Mouse (Mus musculus) cerebellum, adult 11-12 months (tissue): Measurements from ENCODE around the gene Fasn.

ENCODE experiments used
- DNase-seq: peaks from one replicate; pipeline ENCODE4 v3.0.0; 2022

Gene Fasn

DNA sequence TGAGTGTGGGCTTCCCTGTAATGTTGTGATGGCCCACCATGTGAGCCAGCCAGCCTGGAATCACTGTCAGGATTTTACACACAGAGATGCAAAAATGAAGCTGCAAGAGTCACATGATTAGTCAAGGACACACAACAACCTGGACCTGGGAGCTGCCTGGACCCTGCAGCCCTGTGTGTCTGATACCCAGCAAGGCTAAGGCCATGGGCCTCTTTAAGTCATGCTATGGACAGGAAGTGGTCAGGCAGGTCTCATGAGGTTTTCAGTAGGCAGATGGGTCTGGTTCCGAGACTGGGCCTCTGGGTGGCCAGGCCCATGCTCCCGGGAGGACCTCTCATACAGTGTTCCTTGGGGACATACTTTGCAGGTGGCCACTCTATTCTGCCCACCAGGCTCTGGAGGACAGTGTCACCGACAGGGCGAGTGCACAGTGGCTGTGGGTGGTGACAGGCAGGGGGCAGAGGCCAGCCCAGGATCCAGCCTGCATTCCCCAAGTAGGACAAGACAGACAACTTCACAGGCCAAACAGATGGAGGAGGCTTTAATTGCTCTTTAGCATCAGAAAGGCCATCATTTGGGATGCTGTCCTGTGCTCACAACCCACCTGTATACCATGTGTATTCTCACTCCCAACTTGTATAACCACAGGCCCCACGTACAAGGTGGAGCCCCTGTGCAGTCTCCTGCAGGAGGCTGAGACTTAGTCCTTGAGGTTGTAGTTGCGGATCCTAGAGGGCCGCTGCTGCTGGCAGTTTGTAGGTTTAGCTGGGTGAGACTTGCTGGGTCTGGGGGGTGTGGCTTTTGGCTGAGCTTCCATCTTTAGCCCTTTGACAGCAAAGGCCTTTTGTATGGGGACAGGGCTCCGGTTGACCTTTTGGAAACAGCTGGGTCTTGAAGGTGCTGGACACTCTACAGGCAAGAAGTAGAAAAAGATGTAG is 1.9 kb upstream of the Fasn start:
- DNase-seq: peak; percentile 45

DNA sequence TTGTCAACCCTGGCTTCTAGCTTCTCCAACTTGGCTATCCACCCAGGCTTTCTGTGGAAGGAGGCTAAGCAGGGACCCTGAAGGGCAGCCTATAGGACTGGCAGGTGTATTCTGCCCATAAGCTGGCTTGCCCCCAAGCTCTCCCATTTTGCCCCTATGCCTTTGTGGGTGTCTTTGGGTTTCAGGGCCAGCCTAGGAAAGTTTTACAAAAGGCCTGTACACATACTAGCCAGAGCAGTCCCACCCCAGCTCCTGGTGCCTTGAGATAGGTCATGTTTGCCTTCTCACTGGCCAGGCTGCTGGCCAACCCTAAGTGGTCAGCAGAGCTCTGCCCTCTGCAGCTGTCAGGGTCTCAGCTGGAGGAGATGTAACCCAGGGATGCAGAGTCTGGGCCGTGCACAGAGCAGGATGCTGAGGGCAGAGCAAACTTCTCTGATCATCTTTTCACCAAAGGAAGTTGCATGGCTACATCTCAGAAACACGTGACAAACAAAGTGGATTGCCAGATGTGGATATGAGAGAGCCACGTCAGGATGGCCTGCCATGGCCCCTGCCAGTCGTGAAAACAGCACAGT is 1.0 kb upstream of the Fasn start:
- DNase-seq: peak; percentile 69

DNA sequence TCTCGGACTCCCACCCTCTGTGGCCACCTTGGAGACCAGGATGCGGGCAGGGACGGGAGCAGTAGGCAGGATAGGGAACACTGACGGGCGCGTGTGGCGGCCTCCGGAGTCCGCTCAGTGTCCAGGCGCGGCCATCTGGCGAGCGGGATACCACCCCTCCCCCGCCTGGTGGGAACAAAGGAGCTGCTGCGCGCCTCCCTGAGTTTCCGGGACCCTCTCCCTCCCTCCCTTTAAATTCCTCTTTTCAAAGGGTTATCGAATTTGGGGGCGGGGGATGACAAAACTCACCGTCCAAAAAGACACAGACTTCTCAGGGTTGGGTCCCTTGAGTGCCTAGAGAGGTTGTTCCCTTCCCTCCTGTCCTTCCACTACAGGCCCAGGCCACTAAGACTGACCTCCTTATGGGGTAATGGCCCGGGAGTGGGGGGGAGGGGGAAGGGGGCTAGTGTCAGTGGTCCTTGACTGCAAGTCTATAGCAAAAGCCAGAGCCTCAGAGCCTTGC is 491 bp upstream of the Fasn start:
- no peak for DNase-seq

DNA sequence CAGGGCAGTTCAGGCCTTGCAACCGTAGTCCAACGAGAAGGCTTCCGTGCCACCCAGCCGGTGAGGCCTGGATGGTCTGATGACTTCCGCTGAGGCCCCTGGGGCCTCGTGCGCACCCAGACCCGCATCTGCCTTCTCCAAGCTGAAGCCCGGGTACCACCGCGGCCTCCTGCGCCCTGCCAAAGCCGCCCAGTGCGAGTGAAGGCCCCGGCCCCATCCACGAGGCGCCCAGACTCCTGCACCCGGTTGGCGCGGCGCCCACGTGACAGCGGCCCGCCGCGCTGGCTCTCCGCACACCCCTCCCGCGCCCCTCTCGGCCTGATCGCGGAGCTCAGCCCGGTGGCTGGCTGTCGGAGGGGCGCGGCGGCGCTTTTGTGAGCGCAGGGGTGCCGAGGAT is 798 bp downstream of the Fasn start:
- DNase-seq: no peak

- DNase-seq: no peak
These were observed 1.4 kb downstream of the Fasn start for GRCm38 (mm10) chr11:120822831-120823550.

- DNase-seq: peak; percentile 48
These were observed 2.0 kb downstream of the Fasn start for GRCm38 (mm10) chr11:120822321-120822720.

GRCm38 (mm10) chr11:120821076-120821922 is 3.0 kb downstream of the Fasn start:
- DNase-seq: peak; percentile 54

DNA sequence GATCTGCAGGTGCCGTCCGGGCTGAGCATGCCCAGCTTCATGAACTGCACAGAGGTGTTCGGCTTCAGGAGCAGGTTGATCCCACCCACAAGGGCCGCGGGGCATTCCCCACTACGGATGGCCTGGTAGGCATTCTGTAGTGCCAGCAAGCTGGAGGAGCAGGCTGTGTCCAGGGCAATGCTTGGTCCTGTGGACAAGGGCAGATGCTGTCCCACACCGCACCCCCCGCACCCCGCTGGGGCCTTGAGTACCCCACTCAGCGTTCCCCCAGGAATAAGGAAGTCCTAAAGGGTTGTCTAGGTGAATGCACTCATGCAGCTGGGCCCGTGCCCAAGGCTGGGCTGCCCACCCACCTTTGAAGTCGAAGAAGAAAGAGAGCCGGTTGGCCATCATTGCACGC is 3.8 kb downstream of the Fasn start:
- peak; percentile 61 for DNase-seq

GRCm38 (mm10) chr11:120819556-120819955 is 4.8 kb downstream of the Fasn start:
- peak; percentile 82 for DNase-seq

DNA sequence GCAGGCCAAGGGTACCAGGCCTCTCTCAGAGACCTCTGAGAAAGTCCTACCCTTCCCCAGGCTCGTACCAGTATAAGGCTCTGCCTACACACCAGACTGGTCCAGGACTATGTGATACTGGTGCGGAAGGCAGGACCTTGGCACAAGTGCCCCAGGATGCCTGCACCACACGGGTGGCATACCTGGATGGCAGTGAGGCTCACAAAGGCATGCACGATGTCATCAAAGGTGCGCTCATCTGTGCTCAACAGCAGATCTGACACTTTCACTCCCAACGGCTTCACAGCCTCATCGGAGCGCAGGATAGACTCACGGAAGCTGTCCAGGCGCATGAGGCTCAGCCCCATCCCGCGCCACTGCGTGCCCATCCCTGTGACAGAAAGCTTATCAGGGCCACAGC is 6.1 kb downstream of the Fasn start:
- DNase-seq: peak; percentile 35

DNA sequence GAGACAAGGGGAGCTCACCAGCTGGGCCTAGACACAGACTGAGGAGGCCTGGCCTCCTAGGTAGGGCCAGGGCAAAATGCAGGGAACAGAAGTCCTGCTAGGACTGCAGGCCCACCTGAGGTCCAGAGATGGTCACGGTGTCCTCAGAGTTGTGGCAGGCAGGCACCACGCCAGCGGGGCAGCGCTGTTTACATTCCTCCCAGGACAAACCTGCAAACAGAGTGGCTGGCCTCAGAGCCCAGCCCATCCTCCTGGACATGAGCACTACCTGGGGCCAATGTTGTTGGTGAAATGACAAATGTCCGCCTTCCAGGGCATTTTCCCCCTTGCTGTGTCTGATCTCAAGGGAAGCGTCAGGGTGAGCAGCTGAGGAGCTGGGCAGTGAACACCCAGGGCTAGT is 7.0 kb downstream of the Fasn start:
- DNase-seq: no peak

- peak; percentile 18 for DNase-seq
These were observed 12.3 kb downstream of the Fasn start for GRCm38 (mm10) chr11:120812068-120812467.

- DNase-seq: no peak
These were observed 16.3 kb downstream of the Fasn start for GRCm38 (mm10) chr11:120808010-120808409.

GRCm38 (mm10) chr11:120805375-120806298 is 18.7 kb downstream of the Fasn start:
- no peak for DNase-seq

- no peak for DNase-seq
These were observed 19.6 kb downstream of the Fasn start for GRCm38 (mm10) chr11:120804769-120805168.

DNA sequence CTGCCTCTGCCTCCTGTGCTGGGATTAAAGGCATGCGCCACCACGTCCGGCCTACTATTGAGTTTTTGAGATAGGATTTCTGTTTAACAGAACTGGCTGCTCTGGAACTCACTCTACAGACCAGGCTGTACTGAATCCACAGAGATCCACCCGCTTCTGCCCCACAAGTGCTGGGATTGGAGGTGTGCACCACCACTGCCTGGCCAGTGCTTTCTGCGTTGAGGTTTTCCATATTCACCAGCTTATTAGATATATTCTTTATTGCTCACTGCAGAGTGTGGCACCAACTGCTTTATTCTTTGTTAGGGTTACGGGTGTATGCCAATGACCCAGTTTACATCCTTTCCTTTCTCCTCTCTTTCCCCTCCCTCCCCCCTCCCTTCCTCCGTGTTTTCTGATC is 20.1 kb downstream of the Fasn start:
- DNase-seq: no peak

DNA sequence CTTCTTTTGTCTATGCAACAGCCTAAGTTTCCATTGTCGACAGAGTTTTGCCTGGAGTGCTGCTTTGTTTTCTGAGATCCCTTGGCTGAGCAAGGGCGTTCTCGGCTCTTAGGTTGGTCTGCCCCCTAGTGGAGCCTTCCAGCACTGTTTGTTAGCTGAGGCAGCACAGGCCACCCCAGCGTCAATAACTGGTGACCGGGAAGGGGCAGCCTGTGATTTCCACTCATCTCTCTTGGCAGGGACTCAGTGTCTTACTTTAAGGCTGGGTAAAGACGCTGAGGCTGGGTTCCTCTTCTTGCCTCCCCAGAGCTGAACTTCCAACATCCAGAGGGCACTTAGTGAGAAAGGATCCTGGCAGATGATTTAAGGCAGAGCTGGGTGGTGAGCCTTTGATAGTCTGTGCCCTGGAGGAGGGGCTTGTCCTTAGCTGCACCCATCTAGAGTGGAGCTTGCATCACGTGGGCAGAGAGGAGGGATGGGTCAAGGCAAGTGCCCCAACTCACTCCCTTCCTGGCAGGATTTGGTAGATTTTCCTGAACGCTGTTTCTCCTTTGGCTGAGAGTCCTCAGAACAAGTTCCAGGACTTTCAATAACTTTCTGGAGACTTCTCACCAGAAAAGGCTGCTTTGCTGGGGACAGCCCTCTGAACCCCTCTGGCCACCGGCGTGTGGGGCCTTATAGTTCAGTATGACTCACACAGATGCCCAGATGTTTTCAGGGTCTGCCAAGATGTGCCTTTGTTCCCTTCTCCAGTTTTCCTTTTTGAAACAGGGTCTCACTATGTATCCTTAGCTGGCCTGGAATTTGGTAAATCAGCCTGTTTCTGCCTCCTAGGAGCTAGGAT is 24.1 kb downstream of the Fasn start:
- DNase-seq: peak; percentile 74

GRCm38 (mm10) chr11:120799316-120799890 is 24.9 kb downstream of the Fasn start:
- no peak for DNase-seq

DNA sequence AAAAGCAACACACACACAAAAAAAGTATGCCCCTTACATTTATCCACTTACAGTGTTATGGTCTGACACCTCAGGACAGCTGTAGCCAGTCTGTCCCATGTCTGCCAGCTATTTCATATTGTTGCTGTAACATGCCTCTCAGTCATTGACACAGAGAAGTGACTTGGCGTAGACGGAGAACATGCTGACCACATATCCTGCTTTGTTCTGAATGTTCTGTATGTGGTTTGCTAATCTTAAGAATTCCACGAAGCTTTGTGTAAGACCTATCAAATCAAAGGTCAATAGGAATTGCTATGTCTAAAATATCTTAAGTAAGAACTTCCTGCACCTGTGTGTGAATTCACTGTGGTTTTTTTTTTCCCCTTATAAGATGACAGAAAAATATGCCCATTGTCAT is 26.1 kb downstream of the Fasn start:
- no peak for DNase-seq

GRCm38 (mm10) chr11:120796614-120796946 is 27.8 kb downstream of the Fasn start:
- no peak for DNase-seq
